Mouse (Mus musculus) cortical plate, adult 2 months (tissue): Measurements from ENCODE around the gene Mre11a.

Experiments used
- CTCF ChIP-seq: fragments of 200-500 bp; IDR thresholded peaks from 2 replicates; pipeline ENCODE4 v1.5.1; 2011; ENCODE audit warnings: mild to moderate bottlenecking, control low read depth, low read length; ENCODE audit not compliant: insufficient read depth; ENCODE audit errors: extremely low read depth
- POLR2A ChIP-seq: fragments of 200-500 bp; IDR thresholded peaks from 2 replicates; pipeline ENCODE4 v1.6.1; 2011; ENCODE audit warnings: mild to moderate bottlenecking, low read length, control low read depth; ENCODE audit not compliant: insufficient read depth; ENCODE audit errors: extremely low read depth

- TF ChIP-seq POLR2A (no peak), CTCF (no peak)
These were observed 55.1 kb downstream of the Mre11a start for GRCm38 (mm10) chr9:14839527-14839926.
